Mouse (Mus musculus) neural tube, embryonic 11.5 days (tissue): ENCODE measurements around the gene Prkce. TPM values are rescaled to one million over a fixed set of nuclear protein-coding genes. Genes with fewer than 3 reads are reported as not detected.

Experiments
- ATAC-seq: fragments of 200-750 bp; cut with Nextera tagmentation; 2 replicates; pipeline ENCODE4 v1.8.0; 2017; ENCODE audit warnings: moderate number of reproducible peaks, mild to moderate bottlenecking, moderate TSS enrichment, moderate library complexity; ENCODE audit not compliant: insufficient read depth, low FRiP score, low TSS enrichment
- DNase-seq: peaks from one replicate; pipeline ENCODE4 v3.0.0-alpha.2; 2015; ENCODE audit warnings: low spot score
- H3K27ac ChIP-seq: fragments of 300-500 bp; sonication (generic); 2 replicates; pipeline ENCODE4 v1.5.1; 2014; ENCODE audit warnings: low read depth, mild to moderate bottlenecking, low read length
- H3K27me3 ChIP-seq: fragments of 300-500 bp; sonication (generic); 2 replicates; pipeline ENCODE4 v1.6.1; 2014; ENCODE audit warnings: mild to moderate bottlenecking, low read length, mixed read lengths; ENCODE audit not compliant: control insufficient read depth, insufficient read depth
- H3K36me3 ChIP-seq: fragments of 300-500 bp; sonication (generic); 2 replicates; pipeline ENCODE4 v1.6.1; 2014; ENCODE audit warnings: mild to moderate bottlenecking, low read length, moderate library complexity, mixed read lengths; ENCODE audit not compliant: control insufficient read depth, insufficient read depth
- H3K4me1 ChIP-seq: fragments of 300-500 bp; sonication (generic); 2 replicates; pipeline ENCODE4 v1.6.1; 2014; ENCODE audit warnings: low read length, mixed read lengths; ENCODE audit not compliant: control insufficient read depth, insufficient read depth
- H3K4me2 ChIP-seq: fragments of 300-500 bp; sonication (generic); 2 replicates; pipeline ENCODE4 v1.6.1; 2014; ENCODE audit warnings: low read depth, mild to moderate bottlenecking, moderate library complexity
- H3K4me3 ChIP-seq: fragments of 300-500 bp; sonication (generic); 2 replicates; pipeline ENCODE4 v1.5.1; 2014; ENCODE audit warnings: low read depth, low read length
- H3K9ac ChIP-seq: fragments of 300-500 bp; sonication (generic); 2 replicates; pipeline ENCODE4 v1.6.1; 2014; ENCODE audit warnings: mild to moderate bottlenecking, low read length
- H3K9me3 ChIP-seq: fragments of 300-500 bp; sonication (generic); 2 replicates; pipeline ENCODE4 v1.6.1; 2016; ENCODE audit warnings: low read length; ENCODE audit not compliant: control insufficient read depth
- WGBS: fragments of 180-500 bp; shearing (Covaris S2); extraction: QIAGEN DNeasy Blood & Tissue Kit; methylation state at CpG from one replicate; pipeline ENCODE4 v1.1.7; 2014; 5-methylcytosine and 5-hydroxymethylcytosine counted together
- polyA plus RNA-seq: library from polyadenylated mRNA; unstranded; fragments of >200 nt; fragmentation: Nextera tagmentation; extraction: Ambion mirVana; gene quantifications from 2 replicates; pipeline ENCODE4 v1.2.1, GENCODE M21; 2014

The Prkce gene
- polyA plus RNA-seq, 1 experiment from 2014 or later = 13.3 TPM

GRCm38 (mm10) chr17:86393191-86393590, 225.6 kb downstream of the Prkce start:
- Histone ChIP-seq H3K4me1 (no peaks in the 10 kb centered on the region), H3K36me3 (no peaks in the 10 kb centered on the region), H3K4me3 (no peak overlapping the region), H3K27me3 (no peaks in the 10 kb centered on the region), H3K9me3 (no peaks in the 10 kb centered on the region), H3K27ac (no peak overlapping the region), H3K9ac (no peak overlapping the region), H3K4me2 (no peak overlapping the region)
- WGBS = 96% methylated on average over 10 of the region's 10 CpGs
- DNase-seq (no peak), ATAC-seq (no peak)

GRCm38 (mm10) chr17:86397097-86397496, 229.5 kb downstream of the Prkce start:
- ATAC-seq (no peak), DNase-seq (no peak)
- Histone ChIP-seq H3K4me1 (no peaks in the 10 kb centered on the region), H3K36me3 (no peaks in the 10 kb centered on the region), H3K4me2 (no peak overlapping the region), H3K9me3 (no peaks in the 10 kb centered on the region), H3K27ac (no peak overlapping the region), H3K4me3 (no peak overlapping the region), H3K27me3 (no peaks in the 10 kb centered on the region), H3K9ac (no peak overlapping the region)

- no peak overlapping the region for H3K4me3 ChIP-seq
- no peak overlapping the region for H3K4me2 ChIP-seq
- ATAC-seq (no peak), DNase-seq (no peak)
- H3K9me3 ChIP-seq = no peaks in the 10 kb centered on the region
- no peaks in the 10 kb centered on the region for H3K36me3 ChIP-seq
- no peaks in the 10 kb centered on the region for H3K27me3 ChIP-seq
- WGBS = 87% methylated on average over 5 of the region's 5 CpGs
- H3K27ac ChIP-seq = no peak overlapping the region
- H3K9ac ChIP-seq = no peak overlapping the region
- no peaks in the 10 kb centered on the region for H3K4me1 ChIP-seq
Measured at GRCm38 (mm10) chr17:86397647-86398046, 230.1 kb downstream of the Prkce start.

- ATAC-seq (no peak), DNase-seq (no peak)
- Histone ChIP-seq H3K4me1 (no peaks in the 10 kb centered on the region), H3K4me2 (no peak overlapping the region), H3K27me3 (no peaks in the 10 kb centered on the region), H3K9me3 (no peaks in the 10 kb centered on the region), H3K27ac (no peak overlapping the region), H3K4me3 (no peak overlapping the region), H3K9ac (no peak overlapping the region), H3K36me3 (no peaks in the 10 kb centered on the region)
- 94% methylated on average over 1 of the region's 1 CpGs for WGBS
Measured at GRCm38 (mm10) chr17:86398226-86398625, 230.6 kb downstream of the Prkce start.

GRCm38 (mm10) chr17:86400032-86400431, 232.4 kb downstream of the Prkce start:
- H3K9me3 ChIP-seq = no peaks in the 10 kb centered on the region
- no peaks in the 10 kb centered on the region for H3K36me3 ChIP-seq
- H3K4me1 ChIP-seq = no peaks in the 10 kb centered on the region; the same call in 1 of the 2 replicates
- DNase-seq (no peak), ATAC-seq (no peak)
- no peak overlapping the region for H3K9ac ChIP-seq
- no peaks in the 10 kb centered on the region for H3K27me3 ChIP-seq
- no peak overlapping the region for H3K27ac ChIP-seq
- H3K4me3 ChIP-seq = no peak overlapping the region
- no peak overlapping the region for H3K4me2 ChIP-seq
- 73% methylated on average over 4 of the region's 4 CpGs for WGBS

GRCm38 (mm10) chr17:86404795-86405501, 237.4 kb downstream of the Prkce start:
- no peaks in the 10 kb centered on the region for H3K9me3 ChIP-seq
- H3K27ac ChIP-seq = no peak overlapping the region
- H3K36me3 ChIP-seq = no peaks in the 10 kb centered on the region
- H3K9ac ChIP-seq = no peak overlapping the region
- H3K4me2 ChIP-seq = no peak overlapping the region
- ATAC-seq (no peak), DNase-seq (no peak)
- H3K4me1 ChIP-seq = peaks cover under 1% of the 10 kb centered on the region; the same call in 1 of the 2 replicates
- H3K4me3 ChIP-seq = no peak overlapping the region
- WGBS = 52% methylated on average over 11 of the region's 11 CpGs
- no peaks in the 10 kb centered on the region for H3K27me3 ChIP-seq

GRCm38 (mm10) chr17:86405644-86406043, 238.1 kb downstream of the Prkce start:
- no peaks in the 10 kb centered on the region for H3K36me3 ChIP-seq
- H3K27me3 ChIP-seq = no peaks in the 10 kb centered on the region
- peaks cover 7% of the 10 kb centered on the region; the same call in 1 of the 2 replicates for H3K4me1 ChIP-seq
- no peak overlapping the region for H3K9ac ChIP-seq
- WGBS = 77% methylated on average over 8 of the region's 8 CpGs
- ATAC-seq = no peak
- DNase-seq = no peak
- no peak overlapping the region for H3K4me2 ChIP-seq
- H3K9me3 ChIP-seq = no peaks in the 10 kb centered on the region
- no peak overlapping the region for H3K27ac ChIP-seq
- no peak overlapping the region for H3K4me3 ChIP-seq

- H3K4me3 ChIP-seq = no peak overlapping the region
- no peaks in the 10 kb centered on the region for H3K27me3 ChIP-seq
- H3K27ac ChIP-seq = no peak overlapping the region
- H3K36me3 ChIP-seq = no peaks in the 10 kb centered on the region
- 89% methylated on average over 8 of the region's 8 CpGs for WGBS
- no peaks in the 10 kb centered on the region for H3K9me3 ChIP-seq
- ATAC-seq (no peak), DNase-seq (no peak)
- peaks cover 13% of the 10 kb centered on the region for H3K4me1 ChIP-seq
- H3K9ac ChIP-seq = no peak overlapping the region
- H3K4me2 ChIP-seq = no peak overlapping the region
Measured at GRCm38 (mm10) chr17:86407921-86408613, 240.5 kb downstream of the Prkce start.

GRCm38 (mm10) chr17:86408614-86409006, 241.0 kb downstream of the Prkce start:
- Histone ChIP-seq H3K27ac (no peak overlapping the region), H3K36me3 (no peaks in the 10 kb centered on the region), H3K9me3 (no peaks in the 10 kb centered on the region), H3K4me3 (no peak overlapping the region), H3K27me3 (no peaks in the 10 kb centered on the region), H3K4me1 (peaks cover 13% of the 10 kb centered on the region), H3K4me2 (no peak overlapping the region), H3K9ac (no peak overlapping the region)
- 85% methylated on average over 5 of the region's 5 CpGs for WGBS
- DNase-seq = no peak
- ATAC-seq = no peak
